Mouse (Mus musculus): ENCODE data around the gene Olfr93. TPM values are rescaled to one million over a fixed set of nuclear protein-coding genes. Genes with fewer than 3 reads are reported as not detected.
A peak's percentile ranks its signal among the peaks of the same experiment; 100 is the strongest.
"Not testable (repeated sequence)": the region's sequence is repeated elsewhere in the genome, so short reads cannot be mapped to it uniquely, and the experiment has no call there.

Olfr93 gene
- polyA plus RNA-seq (2016; fragmentation: Nextera tagmentation; extraction: Ambion mirVana), result not detected in 2 replicates

DNA sequence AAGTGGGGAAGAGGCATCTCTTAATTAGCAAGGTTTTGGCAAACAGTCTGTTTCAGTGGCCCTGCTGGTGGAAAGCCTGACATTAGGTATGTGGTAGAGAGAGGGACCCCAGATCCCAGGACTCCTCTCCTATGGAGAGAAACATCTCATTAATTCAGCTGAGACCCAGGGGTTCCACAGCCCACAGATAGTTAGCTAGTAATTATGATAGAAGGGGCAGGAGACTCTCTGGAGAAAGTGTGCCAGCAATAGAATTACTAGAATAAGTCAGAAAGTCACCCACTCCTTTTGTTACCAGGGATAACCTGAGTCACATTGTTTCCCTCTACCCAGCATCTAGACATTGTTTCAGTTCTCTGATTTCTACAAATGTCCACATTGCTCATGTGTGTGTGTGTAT lies at the start of gene Olfr93:
Gene Olfr93, minus strand, starts transcription at position 101 of the 400 bp plus-strand sequence.
- no peak within 1 kb of the TSS for H3K4me2 ChIP-seq (replicated peaks)
- ATAC-seq (ENCODE audit: insufficient number of reproducible peaks, insufficient read depth, low FRiP score, low TSS enrichment), result no peak

DNA sequence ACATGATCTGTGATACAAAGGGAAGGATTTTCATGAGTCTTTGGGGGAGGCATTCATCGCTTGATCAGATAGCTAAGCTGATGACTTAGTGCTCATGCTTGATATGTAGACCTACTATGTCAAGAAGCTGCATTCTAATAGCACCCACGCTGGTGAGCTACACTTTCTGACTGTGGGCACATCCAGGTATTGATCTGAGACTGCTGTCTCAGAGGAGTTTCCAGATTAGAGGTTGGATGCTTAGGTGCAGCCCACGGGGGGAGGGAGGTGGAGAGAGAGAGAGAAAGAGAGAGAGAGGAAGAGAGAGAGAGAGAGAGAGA lies 42.6 kb upstream of the Olfr93 start:
- ATAC-seq (ENCODE audit: insufficient number of reproducible peaks, insufficient read depth, low FRiP score, low TSS enrichment), result 0 out of 2 replicates have a peak, but pooled peaks have one; percentile 10
- WGBS, result 29% methylated on average over 3 of the region's 3 CpGs
- Histone ChIP-seq H3K36me3 (no peaks in the 10 kb centered on the region), H3K27ac (no peak overlapping the region), H3K9ac (no peak overlapping the region), H3K4me3 (no peak overlapping the region), H3K4me2 (replicated peaks) (no peak overlapping the region), H3K27me3 (no peaks in the 10 kb centered on the region), H3K9me3 (no peaks in the 10 kb centered on the region), H3K4me1 (no peaks in the 10 kb centered on the region)

More for the DNA sequence above, at the start of gene Olfr93:
- Histone ChIP-seq H3K36me3 (no peaks in the 10 kb centered on the region), H3K9me3 (no peaks in the 10 kb centered on the region), H3K27me3 (no peaks in the 10 kb centered on the region), H3K9ac (no peak within 1 kb of the TSS), H3K27ac (no peak within 1 kb of the TSS), H3K4me3 (no peak within 1 kb of the TSS), H3K4me1 (no peaks in the 10 kb centered on the region)

DNA sequence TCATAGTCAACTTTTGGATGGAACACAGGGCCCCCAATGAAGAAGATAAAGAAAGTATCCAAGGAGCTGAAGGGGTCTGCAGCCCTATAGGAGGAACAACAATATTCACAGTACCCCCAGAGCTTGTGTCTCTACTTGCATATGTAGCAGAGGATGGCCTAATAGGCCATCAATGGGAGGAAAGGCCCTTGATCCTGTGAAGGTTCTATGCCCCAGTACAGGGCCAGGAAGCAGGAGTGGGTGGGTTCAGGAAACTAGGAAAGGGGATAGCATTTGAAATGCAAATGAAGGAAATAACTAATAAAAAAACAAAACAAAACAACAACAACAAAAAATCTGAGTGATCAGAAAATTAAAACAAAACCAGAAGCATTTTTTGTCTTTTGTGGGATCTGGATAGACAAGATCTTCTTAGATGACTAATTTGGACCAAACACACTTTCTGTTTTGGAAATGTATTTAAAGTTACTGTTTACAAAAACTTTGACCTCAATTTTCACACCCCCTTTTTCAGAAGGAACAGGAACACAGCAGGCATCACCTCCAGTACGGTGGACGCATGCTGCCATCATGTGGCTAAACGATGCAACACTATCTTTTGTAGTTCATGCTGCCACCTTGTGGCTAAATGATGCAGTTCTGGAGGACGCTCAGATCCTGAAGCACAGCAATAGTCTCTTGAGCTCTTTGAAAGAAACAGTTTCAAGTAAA lies 42.1 kb upstream of the Olfr93 start:
- Histone ChIP-seq H3K36me3 (no peaks in the 10 kb centered on the region), H3K27me3 (peaks cover 4% of the 10 kb centered on the region), H3K4me2 (replicated peaks) (no peak overlapping the region), H3K4me1 (no peaks in the 10 kb centered on the region), H3K4me3 (no peak overlapping the region), H3K9ac (no peak overlapping the region), H3K9me3 (no peaks in the 10 kb centered on the region), H3K27ac (no peak overlapping the region)
- WGBS, result under 1% methylated on average over 4 of the region's 4 CpGs
- peak; percentile 28; the same call in 1 of the 2 replicates for ATAC-seq (ENCODE audit: insufficient number of reproducible peaks, insufficient read depth, low FRiP score, low TSS enrichment)

DNA sequence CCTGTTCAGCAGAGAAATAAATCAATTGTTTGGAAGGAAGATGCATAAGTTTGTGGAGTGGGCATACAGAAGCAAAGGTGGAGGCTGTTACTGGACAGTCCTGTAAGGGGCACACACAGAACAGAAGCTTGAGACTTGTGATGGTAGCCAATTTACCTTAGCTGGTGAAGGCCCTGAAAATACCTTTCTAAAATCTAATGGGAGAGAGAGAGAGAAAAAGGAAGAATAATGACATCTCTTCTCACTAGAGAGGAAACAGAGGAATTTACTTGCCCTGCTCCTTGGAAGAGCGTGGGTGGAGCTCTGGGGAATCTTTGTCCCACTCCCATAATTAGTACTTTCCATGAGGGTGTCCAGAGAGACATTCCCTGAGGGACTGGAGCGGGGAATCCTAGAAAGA lies 39.6 kb upstream of the Olfr93 start, which contains the start of gene Olfr94:
Gene Olfr94, minus strand, starts transcription at position 101 of the 400 bp plus-strand sequence.
- Histone ChIP-seq H3K4me2 (replicated peaks) (no peak within 1 kb of the TSS), H3K4me1 (0 out of 2 replicates have a peak, but pooled peaks cover 7% of the 10 kb centered on the region), H3K9me3 (no peaks in the 10 kb centered on the region), H3K9ac (no peak within 1 kb of the TSS), H3K4me3 (no peak within 1 kb of the TSS), H3K27ac (no peak within 1 kb of the TSS), H3K36me3 (no peaks in the 10 kb centered on the region), H3K27me3 (peaks cover 28% of the 10 kb centered on the region)
- ATAC-seq (ENCODE audit: insufficient number of reproducible peaks, insufficient read depth, low FRiP score, low TSS enrichment), result no peak
- WGBS, result 62% methylated on average over 2 of the region's 2 CpGs

DNA sequence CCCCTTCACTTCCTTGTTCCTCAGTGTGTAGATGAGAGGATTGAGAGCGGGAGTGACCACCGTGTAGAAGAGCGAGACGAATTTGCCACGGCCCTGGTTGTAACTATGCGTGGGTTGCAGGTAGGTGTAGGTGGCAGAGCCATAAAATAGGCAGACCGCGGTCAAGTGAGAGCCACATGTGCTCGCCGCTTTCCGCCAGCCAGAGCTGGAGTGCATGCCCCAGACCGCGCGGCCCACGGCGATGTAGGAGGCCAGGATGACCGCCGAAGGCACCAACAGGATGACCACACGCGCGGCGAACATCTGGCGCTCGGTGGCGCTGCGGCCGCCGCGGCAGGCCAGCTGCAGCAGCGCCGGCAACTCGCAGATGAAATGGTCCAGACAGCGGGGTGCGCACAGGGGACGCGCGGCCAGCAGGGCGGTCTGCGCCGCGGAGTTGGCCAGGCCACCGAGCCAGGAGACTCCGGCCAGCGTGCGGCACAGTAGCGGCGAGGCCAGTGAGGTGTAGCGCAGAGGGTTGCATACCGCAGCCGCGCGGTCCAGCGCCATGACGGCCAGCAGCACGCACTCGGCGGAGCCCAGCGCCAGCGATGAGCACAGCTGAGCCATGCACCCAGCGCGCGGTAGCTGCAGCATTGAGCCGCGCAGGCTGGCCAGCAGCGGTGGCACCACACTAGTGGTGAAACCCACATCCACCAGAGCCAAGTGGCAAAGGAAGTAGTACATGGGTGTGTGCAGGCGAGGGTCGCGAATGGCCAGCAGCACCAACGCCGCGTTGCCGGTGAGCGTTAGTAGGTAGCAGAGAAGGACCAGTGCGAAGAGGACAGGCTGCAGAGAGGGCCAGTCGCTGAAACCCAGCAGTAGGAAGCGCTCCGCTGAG lies 35.8 kb upstream of the Olfr93 start:
- Histone ChIP-seq H3K9me3 (no peaks in the 10 kb centered on the region), H3K4me2 (replicated peaks) (peak overlapping the region; percentile 96), H3K36me3 (no peaks in the 10 kb centered on the region), H3K4me3 (peak overlapping the region; percentile 57), H3K4me1 (0 out of 2 replicates have a peak, but pooled peaks cover 7% of the 10 kb centered on the region), H3K27ac (no peak overlapping the region), H3K9ac (peak overlapping the region; percentile 44; the same call in 1 of the 2 replicates), H3K27me3 (peaks cover 37% of the 10 kb centered on the region)
- under 1% methylated on average over 76 of the region's 77 CpGs for WGBS
- peak; percentile 85 for ATAC-seq (ENCODE audit: insufficient number of reproducible peaks, insufficient read depth, low FRiP score, low TSS enrichment)

DNA sequence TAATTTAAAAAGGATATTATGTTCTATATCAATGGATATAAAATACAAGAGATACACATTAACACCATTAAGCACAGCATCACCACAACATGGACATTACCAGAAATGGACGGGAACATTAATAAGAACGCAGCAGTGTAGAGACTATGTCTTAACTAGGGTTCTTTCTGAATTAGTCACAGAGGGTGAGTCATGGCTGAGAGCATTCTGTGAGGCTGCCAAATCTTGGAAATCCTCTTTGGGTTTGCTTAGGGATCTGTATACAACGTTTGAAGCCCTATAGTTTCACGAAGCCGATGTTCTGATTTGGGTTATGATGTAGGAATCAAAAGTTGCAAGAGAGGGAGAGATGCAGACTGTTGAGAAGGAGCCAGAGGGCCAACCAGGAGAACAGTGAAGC lies 33.5 kb upstream of the Olfr93 start:
- H3K27ac ChIP-seq, result no peak overlapping the region
- no peak overlapping the region for H3K4me3 ChIP-seq
- ATAC-seq (ENCODE audit: insufficient number of reproducible peaks, insufficient read depth, low FRiP score, low TSS enrichment), result no peak
- H3K36me3 ChIP-seq, result no peaks in the 10 kb centered on the region
- H3K9me3 ChIP-seq, result no peaks in the 10 kb centered on the region
- 0 out of 2 replicates have a peak, but pooled peaks cover 7% of the 10 kb centered on the region for H3K4me1 ChIP-seq
- 90% methylated on average over 5 of the region's 5 CpGs for WGBS
- peaks cover 37% of the 10 kb centered on the region for H3K27me3 ChIP-seq
- H3K9ac ChIP-seq, result no peak overlapping the region
- no peak overlapping the region for H3K4me2 ChIP-seq (replicated peaks)

DNA sequence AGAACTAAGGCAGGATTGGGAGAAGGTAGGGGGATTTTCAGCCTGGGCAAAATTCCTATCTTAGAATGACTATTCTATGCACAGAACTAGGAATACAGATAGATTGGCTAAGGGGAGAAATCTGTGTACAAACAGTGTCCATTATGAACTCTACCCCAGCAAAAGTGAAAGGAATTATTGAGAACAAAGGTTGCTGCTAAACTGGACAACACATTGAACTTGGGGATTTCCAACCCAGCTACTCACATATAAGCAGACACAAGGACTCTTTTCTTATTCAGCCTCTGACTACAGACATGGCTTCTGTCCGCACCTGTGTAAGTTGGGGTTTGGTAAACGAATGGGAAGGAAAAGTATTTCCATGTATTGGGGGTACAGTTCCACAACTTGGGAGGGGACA lies 32.4 kb upstream of the Olfr93 start, which contains the start of gene Ubd:
Gene Ubd, plus strand, starts transcription at position 237 of the 400 bp plus-strand sequence.
- Histone ChIP-seq H3K27ac (no peak within 1 kb of the TSS), H3K4me2 (replicated peaks) (no peak within 1 kb of the TSS), H3K9ac (no peak within 1 kb of the TSS), H3K9me3 (no peaks in the 10 kb centered on the region), H3K4me3 (no peak within 1 kb of the TSS), H3K27me3 (peaks cover 37% of the 10 kb centered on the region), H3K36me3 (no peaks in the 10 kb centered on the region), H3K4me1 (0 out of 2 replicates have a peak, but pooled peaks cover 7% of the 10 kb centered on the region)
- 82% methylated on average over 2 of the region's 2 CpGs for WGBS
- ATAC-seq (ENCODE audit: insufficient number of reproducible peaks, insufficient read depth, low FRiP score, low TSS enrichment), result no peak

DNA sequence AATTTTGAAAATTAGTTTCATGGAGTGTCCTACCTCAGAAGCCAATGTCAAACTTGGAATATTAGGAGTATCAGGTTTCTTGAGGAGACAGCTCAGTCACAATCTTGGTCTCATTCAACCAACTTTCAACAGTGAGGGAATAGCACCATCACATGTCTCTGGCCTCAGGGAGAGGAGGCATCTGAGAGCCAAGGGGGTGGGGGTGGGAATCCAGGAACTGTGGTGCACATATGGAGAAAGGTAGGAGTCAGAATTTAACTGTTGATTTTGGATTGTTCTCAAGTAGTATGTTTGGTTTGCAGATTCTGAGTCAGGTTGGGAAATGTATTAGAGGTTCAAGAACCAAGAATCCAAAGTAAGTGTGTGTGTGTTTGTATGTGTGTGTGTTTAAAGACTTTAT lies 31.7 kb upstream of the Olfr93 start:
- Histone ChIP-seq H3K4me3 (no peak overlapping the region), H3K4me2 (replicated peaks) (no peak overlapping the region), H3K9ac (no peak overlapping the region), H3K27ac (no peak overlapping the region), H3K9me3 (no peaks in the 10 kb centered on the region), H3K36me3 (no peaks in the 10 kb centered on the region), H3K27me3 (peaks cover 30% of the 10 kb centered on the region), H3K4me1 (0 out of 2 replicates have a peak, but pooled peaks cover 7% of the 10 kb centered on the region)
- no peak for ATAC-seq (ENCODE audit: insufficient number of reproducible peaks, insufficient read depth, low FRiP score, low TSS enrichment)

DNA sequence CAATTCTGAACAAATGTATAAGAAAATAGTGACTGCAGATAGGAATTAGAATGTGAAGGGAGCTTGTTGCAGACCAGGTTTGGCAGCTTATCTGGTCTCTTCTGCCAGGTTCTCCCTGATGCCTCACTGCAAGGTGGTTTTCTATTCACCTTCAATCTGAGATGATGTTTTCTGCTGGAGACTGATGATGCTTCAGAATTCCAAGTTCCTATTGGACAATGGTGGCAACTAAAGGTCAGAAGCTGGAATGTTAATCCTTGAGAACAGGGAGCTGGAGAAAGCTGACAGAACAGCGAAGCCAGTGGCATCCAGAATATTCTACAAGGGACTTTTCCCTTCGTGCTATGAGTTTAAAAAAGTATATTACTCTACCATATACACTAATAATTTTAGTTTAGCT lies 29.4 kb upstream of the Olfr93 start:
- Histone ChIP-seq H3K4me2 (replicated peaks) (no peak overlapping the region), H3K27me3 (peaks cover 7% of the 10 kb centered on the region), H3K4me3 (no peak overlapping the region), H3K9ac (no peak overlapping the region), H3K4me1 (no peaks in the 10 kb centered on the region), H3K27ac (no peak overlapping the region), H3K9me3 (no peaks in the 10 kb centered on the region), H3K36me3 (no peaks in the 10 kb centered on the region)
- no peak for ATAC-seq (ENCODE audit: insufficient number of reproducible peaks, insufficient read depth, low FRiP score, low TSS enrichment)
- 33% methylated on average over 2 of the region's 2 CpGs for WGBS

DNA sequence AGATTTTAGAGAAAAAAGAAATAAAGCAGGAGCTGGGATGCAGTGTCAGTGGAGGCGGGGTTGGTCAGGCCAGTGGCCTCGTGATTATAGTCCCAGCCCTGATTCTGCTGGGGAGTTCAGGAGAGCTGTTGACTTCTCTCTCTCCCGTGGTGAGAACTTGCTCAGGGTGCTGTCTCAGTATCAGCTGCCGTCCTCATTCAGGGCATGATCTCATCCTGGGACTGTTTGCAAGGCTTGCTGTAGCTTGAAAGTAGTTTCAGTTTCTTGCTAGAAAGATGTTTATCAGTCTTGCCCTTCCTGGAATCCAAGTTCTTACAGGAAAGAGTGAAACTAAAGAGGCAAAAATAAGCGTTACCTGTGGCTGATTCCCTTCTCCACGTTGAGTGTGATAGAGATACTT lies 24.2 kb upstream of the Olfr93 start:
- Histone ChIP-seq H3K9ac (no peak overlapping the region), H3K27me3 (no peaks in the 10 kb centered on the region), H3K27ac (no peak overlapping the region), H3K4me2 (replicated peaks) (no peak overlapping the region), H3K4me3 (no peak overlapping the region), H3K36me3 (no peaks in the 10 kb centered on the region), H3K9me3 (no peaks in the 10 kb centered on the region), H3K4me1 (no peaks in the 10 kb centered on the region)
- 45% methylated on average over 6 of the region's 6 CpGs for WGBS
- no peak for ATAC-seq (ENCODE audit: insufficient number of reproducible peaks, insufficient read depth, low FRiP score, low TSS enrichment)

DNA sequence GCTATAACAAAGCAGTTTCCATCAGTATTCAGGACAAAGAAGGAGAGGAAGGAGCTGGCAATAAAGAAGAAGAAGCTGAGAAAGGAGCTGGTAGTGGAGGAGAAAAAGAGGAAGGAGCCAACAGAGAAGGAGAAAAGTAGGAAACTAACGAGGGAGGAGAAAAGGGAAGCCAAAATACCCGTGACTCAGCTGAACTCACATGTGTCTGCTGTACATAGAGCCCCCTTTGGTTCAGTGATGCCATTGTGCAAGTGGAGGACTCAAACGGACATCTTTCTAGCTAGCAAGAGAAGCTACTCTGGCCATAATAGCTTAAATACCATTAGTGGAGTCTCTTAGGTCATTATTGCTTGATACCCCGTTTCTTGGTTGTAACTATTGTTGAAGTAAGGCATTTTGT lies 29.9 kb downstream of the Olfr93 start:
- H3K36me3 ChIP-seq; H3K4me2 ChIP-seq (replicated peaks); ATAC-seq (ENCODE audit: insufficient number of reproducible peaks, insufficient read depth, low FRiP score, low TSS enrichment); H3K9ac ChIP-seq; H3K4me1 ChIP-seq; H3K27me3 ChIP-seq; H3K4me3 ChIP-seq; H3K27ac ChIP-seq; H3K9me3 ChIP-seq: not testable (repeated sequence)
- WGBS, result 73% methylated on average over 4 of the region's 4 CpGs

DNA sequence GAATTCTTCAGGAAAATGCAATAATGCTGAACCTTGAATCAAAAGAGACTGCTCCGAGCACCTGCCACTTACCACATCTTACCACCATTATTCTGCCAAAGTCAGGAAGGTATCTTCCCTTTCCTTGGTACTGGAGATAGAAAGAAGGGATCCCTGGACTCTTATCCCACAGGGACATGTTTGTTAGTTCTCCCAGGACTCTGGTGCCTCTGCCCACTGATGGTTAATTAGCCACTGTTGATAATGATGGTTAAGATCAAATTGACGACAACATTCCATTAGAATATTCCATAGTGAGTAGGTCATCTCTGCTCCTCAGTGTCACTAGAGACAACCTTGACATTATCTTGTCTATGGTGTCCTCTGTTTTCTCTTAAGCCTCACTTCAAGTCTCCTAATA lies 41.3 kb downstream of the Olfr93 start, which contains the start of gene Olfr92:
Gene Olfr92, minus strand, starts transcription at position 101 of the 400 bp plus-strand sequence.
- ATAC-seq (ENCODE audit: insufficient number of reproducible peaks, insufficient read depth, low FRiP score, low TSS enrichment), result no peak
- H3K9ac ChIP-seq, result no peak within 1 kb of the TSS
- no peaks in the 10 kb centered on the region for H3K9me3 ChIP-seq
- no peaks in the 10 kb centered on the region for H3K36me3 ChIP-seq
- no peak within 1 kb of the TSS for H3K27ac ChIP-seq
- no peak within 1 kb of the TSS for H3K4me3 ChIP-seq
- H3K27me3 ChIP-seq, result no peaks in the 10 kb centered on the region
- WGBS, result 86% methylated on average over 2 of the region's 2 CpGs
- H3K4me1 ChIP-seq, result no peaks in the 10 kb centered on the region
- no peak within 1 kb of the TSS for H3K4me2 ChIP-seq (replicated peaks)
